Mouse (Mus musculus) T-helper 17 cell (primary cell): ENCODE measurements around the gene Cc2d2b.

ENCODE experiments used
- in situ Hi-C, 2 experiments: fragments of 300-600 bp; cut with MboI, MseI; formaldehyde crosslinking; loops; 1 replicate in 1 of 2; 2 replicates in 1 of 2; pipeline ENCODE4 v1.15.1; 2025; ENCODE audit warnings: high pct_unique_total_duplicates in 2 of 2

Gene Cc2d2b

DNA sequence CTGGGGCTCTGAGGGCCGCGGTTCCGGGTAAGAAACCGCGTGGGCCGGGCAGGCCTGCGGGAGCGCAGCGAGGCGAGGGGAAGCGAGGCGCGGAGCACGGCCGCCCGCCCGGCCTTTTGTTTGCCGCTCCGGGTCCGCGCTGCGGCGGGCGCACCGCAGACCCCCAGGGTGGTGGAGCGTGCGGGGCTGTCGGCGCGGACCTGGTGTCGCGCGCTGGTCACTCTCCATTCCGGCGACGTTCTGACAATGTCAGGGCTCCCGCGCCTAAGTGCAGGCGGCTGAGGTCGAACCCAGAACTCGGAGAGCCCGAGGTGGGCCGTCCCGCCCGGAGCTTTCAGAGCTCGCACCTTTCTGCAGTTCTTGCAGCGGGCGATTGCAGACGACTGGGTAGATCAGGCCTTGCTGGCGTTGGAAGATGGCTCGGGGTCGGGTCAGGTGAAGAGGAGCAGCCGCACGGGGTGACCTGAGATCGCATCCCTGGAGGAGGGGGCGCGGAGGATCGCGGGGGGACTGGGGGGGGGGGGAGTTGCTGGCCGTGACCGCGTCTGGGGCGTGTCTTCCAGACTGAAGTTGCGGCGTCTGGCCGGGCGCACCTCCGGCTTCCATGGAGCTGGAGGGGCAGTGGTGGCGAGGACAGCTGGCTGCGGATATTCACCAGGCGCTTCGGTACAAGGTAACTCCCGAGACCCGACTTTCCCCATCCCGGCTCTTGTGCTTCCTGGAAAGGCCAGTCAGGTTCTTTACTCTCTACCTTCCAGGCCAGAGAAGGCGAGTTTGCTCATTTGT is 83.1 kb downstream of the Cc2d2b start:
- in situ Hi-C loops = no loop called here

DNA sequence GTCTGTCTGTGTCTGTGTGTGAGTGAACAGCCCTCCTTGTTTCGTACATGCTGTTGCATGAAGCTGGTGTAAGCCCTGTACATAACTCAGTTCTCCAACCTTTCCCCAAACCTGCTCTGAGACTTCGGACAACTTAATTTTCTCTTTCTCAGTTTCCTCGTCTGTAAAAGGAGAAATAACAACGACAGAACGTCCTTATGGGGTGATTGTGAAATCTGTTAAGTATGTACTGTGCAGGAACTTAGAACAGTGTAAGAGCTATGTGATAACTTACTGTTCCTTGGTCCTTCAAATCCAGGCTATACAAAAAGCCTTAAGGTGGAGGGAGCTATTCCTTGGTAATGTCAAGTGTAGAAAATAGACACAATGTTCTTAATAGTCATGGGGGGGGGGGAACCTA is 83.8 kb downstream of the Cc2d2b start:
- in situ Hi-C loops = no loop called here

DNA sequence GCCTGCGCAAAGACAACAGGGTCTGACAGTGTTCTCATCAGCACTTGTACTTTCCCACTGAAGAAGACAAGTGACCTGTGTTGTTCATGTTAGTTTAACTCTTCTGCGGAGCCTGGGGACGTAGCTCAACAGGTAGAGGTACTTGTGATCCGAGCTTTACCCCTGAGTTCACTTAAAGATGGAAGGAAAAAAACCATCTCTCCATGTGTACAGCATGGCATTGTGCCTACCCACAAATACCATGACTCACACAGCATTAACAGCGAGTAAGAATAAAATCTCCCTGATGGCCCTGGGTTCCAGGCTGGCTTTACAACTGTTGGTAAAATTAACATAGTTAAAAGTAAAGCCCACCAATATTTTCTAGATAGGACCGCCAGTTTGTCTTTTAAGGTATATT is 85.9 kb downstream of the Cc2d2b start:
- in situ Hi-C loops = no loop called here

- in situ Hi-C loops = no loop called here
These were observed 89.7 kb downstream of the Cc2d2b start for GRCm38 (mm10) chr19:40838205-40838604.

GRCm38 (mm10) chr19:40840303-40840702 is 91.8 kb downstream of the Cc2d2b start:
- in situ Hi-C loops = no loop called here

DNA sequence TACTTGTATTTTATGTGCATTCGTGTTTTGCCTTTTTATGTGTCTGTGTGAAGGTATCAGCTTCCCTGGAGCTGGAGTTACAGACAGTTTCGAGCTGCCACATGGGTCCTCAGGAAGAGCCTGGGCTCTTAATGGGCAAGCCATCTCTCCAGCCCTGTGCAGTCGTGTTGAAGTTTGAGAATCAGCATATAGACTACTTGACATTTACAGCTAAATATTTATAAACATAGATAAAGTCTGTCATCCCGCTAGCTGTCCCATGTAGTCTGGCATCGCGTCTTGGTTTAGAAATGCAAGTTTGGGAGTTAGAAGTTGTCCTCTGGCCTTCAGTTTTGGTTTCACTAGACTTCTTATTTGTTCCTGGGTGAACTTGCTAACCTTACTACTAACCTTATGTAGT is 92.5 kb downstream of the Cc2d2b start:
- in situ Hi-C loops = no loop called here

- in situ Hi-C loops = no loop called here
These were observed 93.0 kb downstream of the Cc2d2b start for GRCm38 (mm10) chr19:40841593-40841992.

- in situ Hi-C loops = no loop called here
These were observed 96.2 kb downstream of the Cc2d2b start for GRCm38 (mm10) chr19:40844731-40845130.

GRCm38 (mm10) chr19:40849391-40849790 is 100.8 kb downstream of the Cc2d2b start:
- in situ Hi-C loops = no loop called here

- in situ Hi-C loops = no loop called here
These were observed 111.0 kb downstream of the Cc2d2b start for GRCm38 (mm10) chr19:40859555-40859954.

DNA sequence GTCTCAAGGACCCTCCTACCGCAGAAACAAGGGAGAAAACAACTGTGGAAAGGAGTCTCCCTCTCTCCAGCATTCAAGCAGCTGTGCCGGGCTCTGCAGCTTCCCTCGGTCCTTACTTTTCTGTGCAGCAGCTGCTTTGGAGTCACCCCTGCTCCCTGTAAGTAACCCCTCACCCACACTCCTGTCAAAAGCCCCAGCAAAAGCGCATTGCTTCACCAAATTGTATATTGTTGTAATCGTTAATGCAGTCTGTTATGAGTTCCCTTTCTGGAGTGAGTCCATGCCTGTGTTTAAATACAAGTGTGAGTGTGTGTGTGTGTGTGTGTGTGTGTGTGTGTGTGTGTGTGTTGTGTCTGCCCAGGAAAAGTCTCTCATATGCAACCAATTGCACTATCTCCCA is 119.7 kb downstream of the Cc2d2b start:
- in situ Hi-C loops = no loop called here

DNA sequence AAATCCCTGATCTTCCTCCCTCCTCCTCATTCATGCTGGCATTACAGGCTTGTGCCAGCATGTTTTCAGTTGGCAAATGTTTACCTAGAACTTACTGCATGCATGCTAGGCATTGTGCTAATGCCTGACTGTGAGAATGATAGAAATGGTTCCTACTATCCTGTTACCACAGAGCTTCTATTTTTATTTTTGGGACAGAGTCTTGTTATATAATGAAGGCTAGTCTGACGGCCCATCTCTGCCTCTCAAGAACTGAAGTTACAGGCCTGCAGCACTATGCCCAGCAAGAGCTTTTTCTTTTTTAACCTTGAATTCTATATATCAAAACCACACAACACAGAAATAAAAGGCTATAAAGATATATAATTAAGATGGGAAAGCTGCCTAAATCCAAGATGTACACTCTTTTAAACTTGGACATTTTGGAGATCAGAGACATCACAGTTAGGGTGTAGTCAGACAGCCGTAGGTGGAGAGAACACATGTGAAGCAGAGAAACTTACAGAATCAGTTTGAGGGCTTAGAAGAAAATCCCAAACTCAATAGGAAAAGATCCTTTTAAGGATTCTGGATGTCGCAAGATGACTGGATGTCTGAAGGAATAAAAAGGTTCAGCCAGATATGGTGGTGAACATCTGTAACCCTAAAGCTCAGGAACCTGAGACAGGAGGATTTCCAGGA is 121.0 kb downstream of the Cc2d2b start:
- in situ Hi-C loops = no loop called here

- in situ Hi-C loops = no loop called here
These were observed 124.6 kb downstream of the Cc2d2b start for GRCm38 (mm10) chr19:40872955-40873665.
